Mouse (Mus musculus) left cerebral cortex, adult 18-20 months (tissue): ENCODE measurements around the gene Kansl2. TPM values are rescaled to one million over a fixed set of nuclear protein-coding genes. Genes with fewer than 3 reads are reported as not detected.

Experiments
- DNase-seq, 2 experiments: peaks; one replicate each; pipeline ENCODE4 v3.0.0; 2021 to 2022; ENCODE audit warnings: low spot score in 2 of 2, mixed read lengths in 1 of 2
- long read RNA-seq, 2 experiments: library from polyadenylated mRNA; stranded (forward); transcript quantifications; one replicate each; pipeline ENCODE4 v2.0.0; 2021
- total RNA-seq, 2 experiments: library from RNA; stranded (reverse); gene quantifications; 2 replicates each; pipeline ENCODE4 v1.2.3; 2021

Gene Kansl2
- 10 to 100 TPM; 58.2 to 59.7 TPM for total RNA-seq
- long read RNA-seq, experiment 1, transcript Kansl2-202 (10 exons, 2,324 nt), result minor isoform, 15 of 135 reads
- long read RNA-seq, experiment 1, transcript Kansl2-204 (10 exons, 3,596 nt), result major isoform, 68 of 135 reads
- long read RNA-seq, experiment 1, partial matches to known transcripts, result 21 of 135 reads
- long read RNA-seq, experiment 1, other reads (novel, unspliced or antisense), result 31 of 135 reads
- long read RNA-seq, experiment 2, transcript Kansl2-204 (10 exons, 3,596 nt), result major isoform, 49 of 89 reads
- long read RNA-seq, experiment 2, transcript Kansl2-202 (10 exons, 2,324 nt), result minor isoform, 6 of 89 reads
- long read RNA-seq, experiment 2, partial matches to known transcripts, result 17 of 89 reads
- long read RNA-seq, experiment 2, other reads (novel, unspliced or antisense), result 17 of 89 reads

DNA sequence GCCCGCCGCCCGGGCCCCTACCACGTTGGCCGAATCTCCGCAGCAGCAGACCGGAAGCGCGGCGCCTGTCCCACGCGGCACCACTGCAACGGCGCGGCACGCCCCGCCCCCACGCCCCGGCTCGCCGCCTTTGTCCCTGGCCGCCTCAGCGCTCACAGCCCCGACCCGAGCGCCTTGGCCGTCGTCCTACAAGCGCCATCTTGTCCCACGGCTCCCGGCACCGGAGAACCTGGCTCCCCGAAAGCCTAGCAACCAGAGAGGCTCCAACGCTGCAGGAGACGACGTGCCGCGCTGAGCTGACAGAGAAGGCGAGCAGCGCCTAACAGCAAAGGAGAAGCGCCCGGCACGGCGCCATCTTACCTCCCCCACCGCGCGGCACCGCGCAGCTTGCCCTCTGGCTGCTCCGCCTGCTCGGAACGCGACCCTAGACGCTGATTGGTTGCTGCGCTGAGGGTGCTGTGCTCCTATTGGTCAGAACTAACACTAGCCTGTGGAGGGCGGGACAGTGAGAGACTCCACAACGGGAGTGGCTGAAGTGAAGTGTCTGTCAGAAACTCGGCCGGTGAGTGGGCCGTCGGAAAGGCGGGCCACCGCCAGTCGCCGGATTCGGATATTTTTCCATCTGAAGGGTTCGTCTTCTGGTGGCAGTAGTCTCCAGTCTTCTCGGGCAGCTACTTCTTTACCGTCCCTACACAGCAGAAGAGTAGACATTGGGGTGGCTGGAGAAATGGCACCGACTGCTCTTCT is at the start of gene Kansl2:
TSS of gene Kansl2 (minus strand) at position 384 of the 747 bp plus-strand sequence.
- DNase-seq, result peak; percentile 97 to 98

- no peak for DNase-seq
These were observed 48.9 kb upstream of the Kansl2 start for GRCm38 (mm10) chr15:98582996-98583395.

DNA sequence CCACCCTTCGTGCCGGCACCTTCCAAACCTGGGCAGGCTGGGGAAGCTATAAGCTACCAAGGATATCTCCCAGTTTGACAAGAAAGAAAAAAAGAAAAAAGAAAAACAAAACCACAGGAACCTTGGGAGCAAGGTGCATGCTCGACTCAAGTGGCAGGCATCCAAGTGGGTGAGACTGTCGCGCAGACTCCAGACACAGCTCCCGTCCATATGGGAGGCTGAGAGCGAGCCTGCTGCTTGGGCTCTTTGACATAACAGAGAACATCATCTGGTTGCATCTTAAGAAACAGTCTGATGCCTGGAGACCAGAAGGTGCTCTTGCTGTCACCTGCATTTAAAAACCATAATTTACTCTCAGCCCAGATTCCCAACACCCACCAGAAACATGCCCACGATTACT is 48.3 kb upstream of the Kansl2 start:
- no peak for DNase-seq

DNA sequence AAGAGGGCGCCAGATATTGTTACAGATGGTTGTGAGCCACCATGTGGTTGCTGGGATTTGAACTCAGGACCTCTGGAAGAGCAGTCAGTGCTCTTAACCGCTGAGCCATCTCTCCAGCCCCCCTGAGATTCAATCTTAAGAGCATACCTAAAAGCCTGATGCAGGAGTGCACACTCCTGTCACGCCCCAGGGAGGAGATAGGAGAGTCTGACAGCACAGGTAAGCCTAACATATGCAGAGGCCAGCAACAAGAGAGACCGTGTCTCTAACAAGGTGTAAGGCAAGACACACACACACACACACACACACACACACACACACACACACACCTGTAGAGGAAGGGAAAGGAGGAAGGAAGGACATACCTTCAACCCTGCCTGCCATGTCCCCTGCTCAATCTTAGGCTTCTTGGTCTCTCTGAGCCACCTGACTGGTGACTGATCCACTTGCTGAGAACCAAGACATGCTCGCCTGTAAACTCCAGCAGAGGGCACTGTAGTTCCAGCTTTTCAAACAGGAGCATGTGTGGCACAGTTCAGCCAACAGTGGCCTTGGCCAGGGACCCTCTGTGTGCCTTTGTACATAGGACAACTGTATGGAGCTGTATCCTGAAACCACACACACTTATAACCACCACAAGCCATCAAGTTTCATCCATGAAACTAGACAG is 45.9 kb upstream of the Kansl2 start:
- peak; percentile 79 to 80 for DNase-seq

- DNase-seq, result no peak
These were observed 45.2 kb upstream of the Kansl2 start for GRCm38 (mm10) chr15:98579310-98579709.

- no peak for DNase-seq
These were observed 39.2 kb upstream of the Kansl2 start for GRCm38 (mm10) chr15:98573293-98573692.

GRCm38 (mm10) chr15:98570873-98571538 is 36.9 kb upstream of the Kansl2 start, which contains the start of the genes Ccnt1 and 4930415O20Rik:
Gene Ccnt1, minus strand, starts transcription at chr15:98570923.
Gene 4930415O20Rik, plus strand, starts transcription at chr15:98571004.
- no peak for DNase-seq

DNA sequence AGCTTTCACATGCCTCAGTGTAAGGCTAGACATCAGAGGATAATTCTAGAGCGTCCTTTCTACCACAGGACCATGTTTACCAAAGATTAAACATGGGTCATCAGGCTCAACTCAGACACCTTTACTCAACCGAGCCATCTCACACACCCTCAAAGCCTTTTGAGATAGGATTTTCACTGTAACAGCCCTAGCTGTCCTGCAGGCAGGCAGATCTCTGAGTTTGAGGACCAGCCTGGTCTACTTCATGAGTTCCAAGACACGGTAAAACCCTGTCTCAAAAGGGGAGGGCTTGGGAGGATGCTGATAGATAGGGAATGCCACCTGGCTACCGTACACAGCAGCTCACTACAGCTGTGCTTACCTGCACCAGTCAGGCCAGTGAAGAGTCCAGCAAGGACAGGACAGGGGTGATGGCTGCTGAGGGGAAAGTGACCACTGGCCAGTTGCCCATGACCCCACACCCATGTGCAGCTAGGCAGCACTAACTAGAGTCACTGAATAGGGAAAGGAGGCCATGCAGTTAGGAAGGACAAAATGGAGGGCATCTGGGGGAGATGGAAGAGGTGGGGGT is 35.8 kb upstream of the Kansl2 start:
- no peak for DNase-seq

DNA sequence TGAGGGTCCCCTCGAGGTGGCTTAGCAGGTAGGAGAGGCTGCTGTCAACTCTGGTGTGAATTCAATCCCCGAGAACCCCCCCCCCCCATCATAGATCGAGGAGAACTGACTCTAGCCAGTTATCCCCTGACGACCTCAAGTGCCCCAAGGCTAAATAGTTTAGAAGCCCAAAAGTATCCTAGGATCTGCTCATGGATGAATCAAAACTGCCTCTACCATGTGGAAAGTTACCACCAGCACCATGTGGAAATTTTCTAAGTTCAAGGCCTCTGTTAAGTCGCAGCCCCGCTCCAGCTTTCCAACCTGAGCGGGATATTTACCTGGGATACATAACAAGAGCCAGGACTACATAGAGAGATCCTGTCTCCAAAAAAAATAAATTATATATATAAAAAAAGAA is 35.2 kb upstream of the Kansl2 start:
- no peak for DNase-seq

DNA sequence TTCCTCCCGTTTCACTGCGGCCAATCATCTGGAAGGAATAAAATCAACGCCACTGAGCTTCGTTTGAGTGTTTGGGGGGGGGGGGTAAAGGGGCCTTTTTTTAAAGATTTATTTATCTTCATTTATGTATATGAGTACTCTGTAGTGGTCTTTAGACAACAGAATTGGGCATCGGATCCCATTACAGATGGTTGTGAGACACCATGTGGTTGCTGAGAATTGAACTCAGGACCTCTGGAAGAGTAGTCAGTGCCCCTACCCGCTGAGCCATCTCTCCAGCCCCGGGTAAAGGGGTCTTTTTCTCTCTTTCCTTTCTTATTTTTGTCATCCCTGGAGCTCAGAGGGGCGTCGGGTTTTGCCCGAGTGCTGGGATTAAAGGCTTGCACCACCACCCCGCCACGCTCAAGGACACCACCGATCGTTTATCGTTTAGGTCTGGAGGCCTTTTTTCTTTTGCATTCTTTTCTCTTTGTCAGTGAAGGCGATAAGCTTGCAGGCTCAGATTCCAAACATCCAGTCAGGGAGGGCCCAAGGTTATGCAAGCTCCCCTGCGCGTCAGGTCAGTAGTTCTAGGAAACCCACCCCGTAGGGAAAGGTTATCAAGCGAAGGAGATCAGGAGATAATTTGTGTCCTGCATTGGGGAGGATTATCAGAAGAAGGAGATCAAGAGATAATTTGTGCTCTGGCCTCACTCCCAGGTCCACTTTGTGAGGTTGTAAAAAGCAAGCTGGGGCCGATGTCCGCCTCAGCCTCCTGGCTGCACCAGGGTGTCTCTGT is 34.4 kb upstream of the Kansl2 start:
- no peak for DNase-seq

- peak; percentile 100 for DNase-seq
These were observed 33.4 kb upstream of the Kansl2 start for GRCm38 (mm10) chr15:98567278-98568134.

DNA sequence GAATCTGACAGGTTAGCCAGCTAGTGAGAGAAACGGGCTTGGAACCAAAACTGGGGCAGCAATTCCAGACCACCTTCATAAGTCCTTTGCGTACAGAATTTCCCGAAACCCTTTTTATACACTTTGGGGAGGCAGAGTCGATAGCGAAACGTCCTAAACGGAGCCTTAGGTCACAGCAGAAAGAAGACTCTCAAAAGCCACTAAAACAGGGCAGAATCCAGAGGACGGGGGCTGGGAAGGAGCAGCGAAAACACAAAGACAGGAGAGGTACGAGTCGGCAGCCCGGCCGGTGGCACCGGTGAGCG is 32.9 kb upstream of the Kansl2 start:
- DNase-seq, result no peak

DNA sequence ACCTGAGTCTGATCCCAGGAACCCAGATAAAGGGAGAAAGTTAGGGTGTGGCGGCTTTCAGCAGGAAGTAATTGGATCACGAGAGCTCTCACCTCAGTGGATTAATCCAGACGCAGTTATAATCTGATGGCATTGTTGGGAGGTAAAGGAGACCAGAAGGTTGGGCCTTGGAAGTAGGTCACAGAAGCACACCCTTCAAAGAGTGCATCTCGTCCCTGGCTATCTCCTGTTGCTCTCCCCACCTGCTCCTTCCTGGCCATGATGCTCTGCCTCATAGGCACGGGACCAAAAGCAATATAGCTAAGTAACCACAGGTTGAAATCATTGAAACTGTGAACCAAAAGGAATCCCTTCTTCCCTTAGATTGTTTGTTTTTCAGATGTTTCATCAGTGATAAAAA is 23.1 kb upstream of the Kansl2 start:
- no peak for DNase-seq

DNA sequence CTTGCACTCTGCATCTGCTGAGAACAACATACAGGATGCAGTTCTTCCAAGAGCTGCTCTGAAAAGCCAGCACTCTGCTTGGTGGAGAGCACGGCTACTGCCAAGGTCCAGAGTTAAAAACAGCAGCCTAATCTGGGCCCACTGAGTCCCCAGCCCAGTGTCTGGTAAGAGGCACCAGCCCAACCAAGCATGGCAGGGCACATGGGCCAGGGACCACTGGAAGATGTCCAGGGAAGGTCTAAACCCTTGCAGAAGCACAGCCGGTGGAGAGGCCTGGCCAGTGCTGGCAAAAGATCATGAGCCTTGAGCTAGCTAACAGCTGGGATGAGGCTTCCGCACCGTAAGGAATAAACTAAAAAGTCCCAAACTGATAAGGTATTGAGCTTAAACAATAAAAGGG is 21.8 kb upstream of the Kansl2 start:
- DNase-seq, result no peak

GRCm38 (mm10) chr15:98552758-98553157 is 18.7 kb upstream of the Kansl2 start:
- DNase-seq, result no peak

GRCm38 (mm10) chr15:98546843-98547242 is 12.8 kb upstream of the Kansl2 start:
- no peak for DNase-seq

GRCm38 (mm10) chr15:98545151-98545550 is 11.1 kb upstream of the Kansl2 start:
- DNase-seq, result no peak

GRCm38 (mm10) chr15:98543341-98543740 is 9.3 kb upstream of the Kansl2 start:
- DNase-seq, result no peak

- DNase-seq, result no peak
These were observed 7.0 kb upstream of the Kansl2 start for GRCm38 (mm10) chr15:98541064-98541463.
